Mouse (Mus musculus) thymus, adult 2 months (tissue): ENCODE data around the gene Ncdn.

Experiments
- CTCF ChIP-seq: fragments of 200-500 bp; IDR thresholded peaks from 2 replicates; pipeline ENCODE4 v1.5.1; 2012; ENCODE audit warnings: mild to moderate bottlenecking, control low read depth, low read length, moderate library complexity, borderline replicate concordance; ENCODE audit not compliant: control insufficient read depth, poor library complexity, insufficient read depth; ENCODE audit errors: extremely low read depth
- POLR2A ChIP-seq: fragments of 200-500 bp; IDR thresholded peaks from 2 replicates; pipeline ENCODE4 v1.6.1; 2012; ENCODE audit warnings: mild to moderate bottlenecking, low read length, control low read depth, moderate library complexity; ENCODE audit not compliant: control insufficient read depth, poor library complexity, insufficient read depth; ENCODE audit errors: extremely low read depth

DNA sequence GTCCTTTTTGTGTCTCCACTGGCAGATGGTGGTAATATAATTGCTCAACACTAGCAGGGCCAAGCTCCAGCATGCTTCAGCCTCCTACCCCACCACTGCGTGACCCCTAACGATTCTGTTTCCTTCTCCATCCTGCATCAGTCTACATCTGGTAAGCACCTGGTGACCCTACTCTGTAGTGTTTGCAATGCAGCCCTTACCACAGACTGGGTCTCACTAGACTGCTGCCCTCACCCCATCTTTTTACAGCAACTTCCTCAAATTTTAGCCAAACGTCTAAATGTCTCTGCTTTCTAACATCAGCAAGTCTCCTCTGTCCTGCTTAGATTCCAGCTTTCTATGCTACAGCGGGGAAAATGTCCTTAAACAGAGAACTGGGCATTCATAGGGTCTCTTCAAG lies 17.6 kb upstream of the Ncdn start:
- TF ChIP-seq POLR2A = no peak
- TF ChIP-seq CTCF = no peak
